Mouse (Mus musculus): ENCODE data around the gene Katna1.
"Not testable (repeated sequence)": the region's sequence is repeated elsewhere in the genome, so short reads cannot be mapped to it uniquely, and the experiment has no call there.

Katna1 gene

DNA sequence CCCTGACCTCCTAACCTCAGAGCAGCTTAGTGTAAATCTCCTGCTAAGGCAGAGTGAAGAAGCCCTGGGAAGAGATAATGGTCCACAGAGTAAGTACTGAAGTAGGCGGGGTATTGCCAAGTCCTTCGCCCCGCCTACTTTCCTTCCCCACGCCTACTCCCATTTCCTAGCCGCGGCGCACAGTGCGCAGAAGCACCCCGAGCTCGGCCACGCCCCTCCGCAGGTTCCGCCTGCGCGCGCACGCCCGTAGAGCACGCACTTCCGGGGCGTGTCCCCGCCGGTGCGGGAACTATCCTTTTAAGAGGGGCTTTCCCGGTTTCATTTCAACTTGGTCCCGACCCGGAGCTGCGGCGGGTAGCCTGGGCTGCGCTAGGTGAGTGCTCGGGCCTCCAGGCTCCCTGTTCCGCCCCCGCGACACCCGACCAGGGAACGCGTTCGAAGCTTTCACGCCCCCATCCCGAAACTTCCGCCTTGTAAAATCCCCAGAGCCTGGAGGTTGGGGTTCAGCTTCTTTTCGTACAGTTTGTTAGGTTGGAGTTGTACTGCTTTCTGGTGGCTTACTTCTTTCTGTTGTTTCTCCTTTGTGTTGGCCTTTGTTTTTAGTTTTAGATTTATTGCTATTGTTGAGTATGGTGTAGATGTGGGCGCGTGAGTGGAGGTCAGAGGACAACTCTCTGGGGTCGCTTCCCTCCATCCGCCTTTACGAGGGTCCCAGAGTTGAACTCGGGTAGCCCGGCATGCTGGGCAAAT lies at the start of gene Katna1:
Gene Katna1 (plus strand): TSS at position 250 of the 750 bp plus-strand sequence.
- peak; percentile 94 for DNase-seq

- peak; percentile 90 for DNase-seq
Measured at GRCm38 (mm10) chr10:7680731-7681301, 45.0 kb upstream of the Katna1 start, which contains the start of the genes Pcmt1 and Lats1. Gene Pcmt1, minus strand, starts transcription at chr10:7681136. Gene Lats1, plus strand, starts transcription at chr10:7681214.

DNA sequence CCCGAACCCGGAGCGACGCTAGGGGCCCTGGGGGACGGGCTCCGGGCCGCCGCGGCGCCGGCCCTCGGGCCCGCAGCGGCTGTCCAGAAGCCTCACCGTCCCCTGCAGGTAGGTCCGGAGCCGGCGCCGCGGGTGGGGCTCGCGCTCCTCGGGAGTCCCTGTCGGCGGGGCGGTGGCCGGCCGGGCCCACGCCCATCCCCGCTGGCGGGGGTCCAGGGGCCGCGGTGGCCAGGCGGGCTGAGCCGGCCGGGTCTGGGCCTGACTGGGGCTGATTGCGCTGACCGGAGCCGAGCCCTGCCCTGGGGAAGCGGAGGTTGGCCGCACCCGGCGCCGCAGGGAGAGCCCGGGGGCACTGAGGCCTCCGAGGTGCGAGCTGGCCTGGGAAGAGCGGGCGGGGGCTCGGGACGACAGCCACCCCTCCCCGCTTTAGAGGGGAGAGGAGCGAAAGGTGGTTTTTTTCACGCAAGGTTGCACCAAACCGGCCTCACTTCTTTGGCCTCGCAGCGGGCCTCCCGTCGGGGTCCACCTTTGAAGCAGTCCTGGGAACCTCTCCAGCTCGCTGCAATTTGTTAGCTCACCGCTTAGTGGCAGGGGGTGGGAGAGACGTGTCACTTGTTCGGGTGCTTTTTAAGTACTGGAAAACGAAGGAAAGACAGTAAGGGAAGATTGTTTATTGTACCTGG lies 44.3 kb upstream of the Katna1 start:
- peak; percentile 84 for DNase-seq

DNA sequence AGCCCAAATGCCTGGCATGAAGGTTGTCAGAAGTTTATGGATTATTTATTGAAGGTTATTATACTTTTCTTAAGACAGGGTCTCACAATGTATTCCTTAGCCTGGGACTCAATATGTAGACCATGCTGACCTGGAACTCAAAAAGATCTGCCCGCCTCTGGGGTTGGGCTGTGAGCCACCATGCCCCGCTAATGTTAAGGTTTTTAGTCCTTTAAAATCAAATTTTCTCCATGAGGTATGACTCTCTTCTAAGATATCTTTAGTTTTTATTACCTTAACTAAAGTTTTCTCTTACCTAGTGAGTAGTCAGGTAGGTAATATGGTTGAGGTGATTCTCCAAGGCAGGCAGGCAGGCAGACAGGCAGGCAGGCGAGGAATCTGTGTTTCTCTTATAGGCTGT lies 43.6 kb upstream of the Katna1 start:
- no peak for DNase-seq

DNA sequence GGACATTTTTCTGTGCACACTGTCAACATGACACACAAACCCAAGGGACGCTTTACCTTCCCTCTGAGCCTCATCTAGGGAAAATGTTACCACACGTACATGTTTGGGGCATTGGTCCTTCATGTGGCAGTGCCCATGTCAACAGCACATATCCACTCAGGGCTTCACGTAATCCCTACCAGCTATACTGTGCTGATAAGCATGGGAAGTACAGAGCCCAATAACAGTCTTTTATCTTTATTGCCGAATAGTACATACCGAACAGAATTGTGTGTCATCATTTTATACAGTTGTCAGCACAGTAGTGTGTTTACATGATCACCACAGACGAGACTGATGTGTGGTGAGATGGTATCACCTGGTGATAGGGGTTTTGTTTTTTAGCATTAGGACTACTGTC lies 38.9 kb upstream of the Katna1 start:
- no peak for DNase-seq

DNA sequence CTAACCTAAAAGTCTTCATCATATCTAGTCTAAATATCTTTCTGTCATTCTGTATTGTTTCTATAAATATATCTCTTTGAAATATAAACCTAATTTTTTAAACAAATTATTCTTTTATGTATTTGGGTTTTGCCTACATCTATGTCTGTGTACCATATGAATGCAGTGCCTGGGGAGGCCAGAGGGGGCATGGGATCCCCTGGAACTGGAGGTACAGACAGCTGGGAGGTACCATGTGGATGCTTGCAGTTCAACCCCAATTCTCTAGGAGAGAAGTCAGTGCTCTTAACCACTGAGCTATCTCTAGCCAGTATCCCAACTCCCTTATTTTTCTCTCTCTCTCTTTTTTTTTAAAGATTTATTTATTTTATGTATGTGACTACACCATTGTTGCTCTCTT lies 30.5 kb upstream of the Katna1 start:
- no peak for DNase-seq

- no peak for DNase-seq
Measured at GRCm38 (mm10) chr10:7700120-7700519, 25.7 kb upstream of the Katna1 start.

DNA sequence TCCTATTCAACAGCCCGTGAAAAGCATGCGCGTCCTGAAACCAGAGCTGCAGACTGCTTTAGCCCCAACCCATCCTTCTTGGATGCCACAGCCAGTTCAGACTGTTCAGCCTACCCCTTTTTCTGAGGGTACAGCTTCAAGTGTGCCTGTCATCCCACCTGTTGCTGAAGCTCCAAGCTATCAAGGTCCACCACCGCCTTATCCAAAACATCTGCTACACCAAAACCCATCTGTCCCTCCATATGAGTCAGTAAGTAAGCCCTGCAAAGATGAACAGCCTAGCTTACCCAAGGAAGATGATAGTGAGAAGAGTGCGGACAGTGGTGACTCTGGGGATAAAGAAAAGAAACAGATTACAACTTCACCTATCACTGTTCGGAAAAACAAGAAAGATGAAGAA lies 23.2 kb upstream of the Katna1 start:
- DNase-seq, result no peak

DNA sequence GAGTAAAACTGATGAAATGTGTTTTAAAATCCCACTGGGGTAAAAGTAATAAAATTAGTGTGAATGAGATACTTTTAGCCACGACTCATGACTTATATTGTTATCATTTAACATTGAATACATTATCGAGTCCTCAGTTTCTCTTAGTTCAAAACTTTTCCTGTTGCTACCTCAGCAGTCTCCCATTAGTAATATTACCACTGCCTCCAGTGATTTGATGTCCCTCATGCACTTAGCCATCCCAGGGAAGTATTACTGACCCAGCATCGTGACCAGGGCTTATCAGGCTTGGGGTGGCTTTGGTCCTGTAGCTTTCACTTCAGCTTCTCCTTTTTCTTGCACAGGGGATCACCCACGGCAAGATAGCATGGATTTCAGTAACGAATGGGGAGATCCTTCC lies 15.7 kb upstream of the Katna1 start:
- no peak for DNase-seq

DNA sequence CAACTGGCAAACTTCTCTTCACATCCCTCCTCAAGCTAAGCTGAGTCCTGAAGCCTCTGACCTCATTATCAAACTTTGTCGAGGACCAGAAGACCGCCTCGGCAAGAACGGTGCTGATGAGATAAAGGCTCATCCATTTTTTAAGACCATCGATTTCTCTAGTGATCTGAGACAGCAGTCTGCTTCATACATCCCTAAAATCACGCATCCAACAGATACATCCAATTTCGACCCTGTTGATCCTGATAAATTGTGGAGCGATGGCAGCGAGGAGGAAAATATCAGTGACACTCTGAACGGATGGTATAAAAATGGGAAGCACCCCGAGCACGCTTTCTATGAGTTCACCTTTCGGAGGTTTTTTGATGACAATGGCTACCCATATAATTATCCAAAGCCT lies 13.3 kb upstream of the Katna1 start:
- DNase-seq, result no peak

DNA sequence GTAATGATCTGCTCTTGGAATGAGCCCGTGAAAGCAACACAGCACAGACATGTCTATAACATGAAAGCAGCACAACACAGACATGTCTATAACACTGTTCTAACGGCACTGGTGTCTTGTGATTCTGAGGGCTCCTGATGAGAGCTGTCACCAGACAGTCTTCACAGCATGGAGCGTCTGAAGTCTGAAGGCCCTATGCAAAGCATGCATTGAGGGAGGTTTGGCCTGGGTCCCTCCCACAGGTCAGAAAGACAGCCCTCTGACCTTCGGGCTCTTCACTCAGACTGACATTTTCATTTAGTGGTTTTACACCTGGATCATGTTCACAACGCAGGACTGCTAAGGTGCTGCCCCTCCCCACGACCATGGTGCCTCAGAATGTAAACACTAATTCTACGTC lies 10.7 kb upstream of the Katna1 start:
- no peak for DNase-seq

DNA sequence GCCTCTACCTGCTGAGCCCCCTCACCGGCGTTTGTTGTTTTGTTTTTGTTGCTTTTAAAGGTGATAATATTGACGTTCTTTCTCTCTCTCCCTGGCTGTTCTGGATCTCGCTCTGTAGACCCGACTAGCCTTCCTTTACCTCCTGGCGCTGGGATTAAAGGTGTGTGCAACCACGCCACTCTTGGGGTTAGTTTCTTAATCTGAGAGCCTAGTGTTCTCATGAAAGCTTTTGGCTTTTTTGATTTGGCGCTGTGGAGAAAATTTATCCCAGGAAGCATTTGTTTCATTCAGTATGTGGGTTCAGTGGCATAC lies 657 bp downstream of the Katna1 start:
- DNase-seq, result no peak

DNA sequence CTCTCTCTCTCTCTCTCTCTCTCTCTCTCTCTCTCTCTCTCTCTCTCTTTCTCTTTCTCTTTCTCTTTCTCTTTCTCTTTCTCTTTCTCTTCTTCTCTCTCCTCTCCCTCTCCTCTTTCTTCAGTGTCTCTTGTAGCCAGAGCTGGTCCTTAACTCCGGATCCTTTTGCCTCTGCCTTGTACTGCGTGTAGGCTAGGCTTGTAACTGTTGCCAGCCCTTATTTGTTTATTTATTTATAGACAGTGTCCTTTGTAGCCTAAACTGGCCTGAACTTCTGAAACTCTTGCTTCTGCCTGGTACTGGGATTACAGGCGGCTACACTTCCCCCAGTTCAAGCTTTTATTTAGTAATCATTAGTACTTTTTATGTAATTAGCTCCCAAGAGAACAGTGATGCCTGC lies 1.2 kb downstream of the Katna1 start:
- DNase-seq, result no peak

GRCm38 (mm10) chr10:7731582-7731981 lies 5.8 kb downstream of the Katna1 start:
- DNase-seq, result no peak

DNA sequence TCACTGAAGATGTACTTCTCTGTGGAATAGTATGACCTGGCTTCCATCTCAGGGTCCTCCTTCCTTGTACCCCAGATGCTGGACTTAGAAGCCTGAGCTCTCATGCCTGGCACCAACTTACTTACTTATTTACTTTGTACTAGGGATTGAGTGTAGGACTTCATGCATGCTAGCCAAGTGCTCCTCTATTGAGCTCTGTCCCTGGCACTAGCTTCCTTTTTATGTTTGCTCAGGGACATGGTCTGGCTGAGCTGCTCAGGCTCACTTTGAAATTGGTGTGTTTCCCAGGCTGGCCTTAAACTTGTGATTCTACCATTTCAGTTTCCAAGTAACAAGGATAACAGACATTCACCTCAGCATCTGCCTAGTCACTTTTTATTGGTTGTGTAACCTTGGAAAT lies 11.3 kb downstream of the Katna1 start:
- DNase-seq, result no peak

DNA sequence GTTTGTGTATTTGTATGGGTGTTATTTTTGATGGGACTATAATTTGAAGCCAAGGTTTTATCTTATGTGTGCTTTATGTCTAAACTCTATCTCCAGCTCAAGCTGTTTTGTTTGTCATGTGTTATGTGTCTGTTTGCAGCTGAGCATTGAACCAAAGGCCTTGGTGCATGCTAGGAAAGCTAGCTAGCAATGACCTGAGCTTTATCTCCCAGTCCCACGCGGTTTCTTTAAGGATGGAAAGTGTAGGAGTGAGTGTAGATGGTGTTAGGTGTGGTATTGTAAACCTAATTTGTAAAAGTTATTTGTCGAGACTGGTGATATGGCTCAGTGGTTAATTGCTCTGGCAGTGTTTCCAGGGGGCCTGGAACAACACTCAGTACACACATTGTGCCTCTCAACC lies 12.1 kb downstream of the Katna1 start:
- DNase-seq, result no peak

GRCm38 (mm10) chr10:7745528-7745927 lies 19.7 kb downstream of the Katna1 start:
- not testable (repeated sequence) for DNase-seq

GRCm38 (mm10) chr10:7748752-7749151 lies 23.0 kb downstream of the Katna1 start:
- DNase-seq, result no peak

- no peak for DNase-seq
Measured at GRCm38 (mm10) chr10:7757544-7757943, 31.7 kb downstream of the Katna1 start.

GRCm38 (mm10) chr10:7772346-7772745 lies 46.5 kb downstream of the Katna1 start:
- no peak for DNase-seq

- DNase-seq, result no peak
Measured at GRCm38 (mm10) chr10:7772769-7773168, 47.0 kb downstream of the Katna1 start.

DNA sequence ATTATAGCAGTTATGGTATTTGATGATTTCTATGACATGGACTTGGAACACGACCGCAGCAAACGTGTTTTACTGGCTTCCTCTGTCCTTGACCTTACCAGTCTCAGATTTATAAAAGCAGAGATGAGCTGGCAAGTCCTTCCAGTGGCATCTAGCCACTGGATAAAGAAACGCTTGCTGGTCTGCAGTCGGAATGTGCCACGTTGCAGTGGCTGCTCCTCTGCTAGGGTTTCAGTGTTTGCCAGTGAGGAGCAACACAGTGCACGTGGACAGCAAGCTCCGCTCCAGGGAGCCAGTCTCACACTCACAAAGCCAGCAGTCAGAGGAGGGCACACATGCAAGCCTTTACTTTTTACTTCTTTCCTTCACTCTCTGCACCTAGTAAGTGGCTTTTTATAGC lies 49.6 kb downstream of the Katna1 start:
- no peak for DNase-seq

GRCm38 (mm10) chr10:7778361-7778760 lies 52.6 kb downstream of the Katna1 start:
- DNase-seq, result no peak

GRCm38 (mm10) chr10:7779751-7780237 lies 54.0 kb downstream of the Katna1 start:
- DNase-seq, result no peak

All from kidney, adult 18-20 months (tissue).